Mouse (Mus musculus) cerebellum, adult 2 months (tissue): ENCODE data around the gene Kcnh1. TPM values are rescaled to one million over a fixed set of nuclear protein-coding genes. Genes with fewer than 3 reads are reported as not detected.

Experiments
- DNase-seq, 2 experiments: peaks; one replicate each; pipeline ENCODE4 v3.0.0; 2021
- H3K27ac ChIP-seq: fragments of 200-500 bp; 2 replicates; pipeline ENCODE4 v1.5.1; 2012; ENCODE audit warnings: low read length, control low read depth, inconsistent platforms; ENCODE audit not compliant: insufficient read depth
- H3K27me3 ChIP-seq: fragments of 200-500 bp; 2 replicates; pipeline ENCODE4 v1.6.1; 2012; ENCODE audit warnings: inconsistent platforms, mild to moderate bottlenecking, low read length, moderate library complexity; ENCODE audit not compliant: control insufficient read depth, insufficient read depth
- H3K4me1 ChIP-seq: fragments of 200-500 bp; 2 replicates; pipeline ENCODE4 v1.6.1; 2011; ENCODE audit warnings: low read length; ENCODE audit not compliant: control insufficient read depth, insufficient read depth
- H3K4me3 ChIP-seq: fragments of 200-500 bp; replicated peaks from 2 replicates; pipeline ENCODE3; 2011; ENCODE audit warnings: mild to moderate bottlenecking, low read depth, low read length, control low read depth; ENCODE audit not compliant: insufficient read depth
- CTCF ChIP-seq: fragments of 200-500 bp; IDR thresholded peaks from 2 replicates; pipeline ENCODE4 v1.5.1; 2011; ENCODE audit warnings: low read depth, mild to moderate bottlenecking, control low read depth, low read length, moderate library complexity, borderline replicate concordance; ENCODE audit not compliant: insufficient read depth
- POLR2A ChIP-seq: fragments of 200-500 bp; IDR thresholded peaks from 2 replicates; pipeline ENCODE4 v1.6.1; 2011; ENCODE audit warnings: low read length, control low read depth, borderline replicate concordance; ENCODE audit not compliant: insufficient read depth
- WGBS: fragments of 180-500 bp; shearing (Covaris S2); methylation state at CpG from one replicate; pipeline ENCODE4 v1.1.7; 2018; 5-methylcytosine and 5-hydroxymethylcytosine counted together
- polyA plus RNA-seq: library from polyadenylated mRNA; depleted of rRNA; stranded (reverse); fragments of >200 nt; gene quantifications from 2 replicates; pipeline ENCODE4 v1.2.3, GENCODE M21; 2012

Kcnh1 gene
- polyA plus RNA-seq, 1 experiment = 18.6 TPM

GRCm38 (mm10) chr1:192191859-192192258 is 1.3 kb downstream of the Kcnh1 start:
- H3K27ac ChIP-seq = peak overlapping the region; percentile 94
- TF ChIP-seq POLR2A = no peak
- no peak for TF ChIP-seq CTCF
- H3K4me1 ChIP-seq = peaks cover 16% of the 10 kb centered on the region
- H3K27me3 ChIP-seq = no peaks in the 10 kb centered on the region
- peak overlapping the region; percentile 63 for H3K4me3 ChIP-seq
- 17% methylated on average over 8 of the region's 8 CpGs for WGBS
- DNase-seq = peak; percentile 34 to 56

- DNase-seq = peak; percentile 53 to 58
- Histone ChIP-seq H3K27ac (no peak overlapping the region), H3K4me3 (peak overlapping the region; percentile 63), H3K27me3 (no peaks in the 10 kb centered on the region), H3K4me1 (peaks cover 20% of the 10 kb centered on the region)
- TF ChIP-seq CTCF (no peak), POLR2A (no peak)
- WGBS = 23% methylated on average over 9 of the region's 9 CpGs
Measured at GRCm38 (mm10) chr1:192192710-192193109, 2.1 kb downstream of the Kcnh1 start.

GRCm38 (mm10) chr1:192193656-192194055 is 3.1 kb downstream of the Kcnh1 start:
- peak overlapping the region; percentile 16 for H3K4me3 ChIP-seq
- no peaks in the 10 kb centered on the region for H3K27me3 ChIP-seq
- DNase-seq = peak in 1 of 2 experiments; percentile 39
- WGBS = 34% methylated on average over 14 of the region's 14 CpGs
- no peak for TF ChIP-seq CTCF
- TF ChIP-seq POLR2A = no peak
- peaks cover 20% of the 10 kb centered on the region for H3K4me1 ChIP-seq
- H3K27ac ChIP-seq = no peak overlapping the region

GRCm38 (mm10) chr1:192197495-192197894 is 6.9 kb downstream of the Kcnh1 start:
- Histone ChIP-seq H3K4me1 (peaks cover 23% of the 10 kb centered on the region), H3K27me3 (no peaks in the 10 kb centered on the region), H3K27ac (no peak overlapping the region), H3K4me3 (no peak overlapping the region)
- no peak for DNase-seq
- 74% methylated on average over 10 of the region's 10 CpGs for WGBS
- TF ChIP-seq CTCF (no peak), POLR2A (no peak)

- Histone ChIP-seq H3K4me1 (peaks cover 24% of the 10 kb centered on the region), H3K4me3 (no peak overlapping the region), H3K27ac (peak overlapping the region; percentile 72), H3K27me3 (no peaks in the 10 kb centered on the region)
- DNase-seq = peak; percentile 81 to 84
- TF ChIP-seq CTCF (no peak), POLR2A (no peak)
- 5% methylated on average over 1 of the region's 1 CpGs for WGBS
Measured at GRCm38 (mm10) chr1:192202936-192203335, 12.4 kb downstream of the Kcnh1 start.

GRCm38 (mm10) chr1:192207956-192208355 is 17.4 kb downstream of the Kcnh1 start:
- Histone ChIP-seq H3K4me1 (peaks cover 22% of the 10 kb centered on the region), H3K27me3 (no peaks in the 10 kb centered on the region), H3K4me3 (no peak overlapping the region), H3K27ac (no peak overlapping the region)
- TF ChIP-seq CTCF (no peak), POLR2A (no peak)
- DNase-seq = peak in 1 of 2 experiments; percentile 34
- WGBS = 36% methylated on average over 5 of the region's 5 CpGs

GRCm38 (mm10) chr1:192212448-192212847 is 21.9 kb downstream of the Kcnh1 start:
- Histone ChIP-seq H3K4me1 (peaks cover 9% of the 10 kb centered on the region), H3K27ac (no peak overlapping the region), H3K4me3 (no peak overlapping the region), H3K27me3 (no peaks in the 10 kb centered on the region)
- 71% methylated on average over 2 of the region's 2 CpGs for WGBS
- no peak for DNase-seq
- no peak for TF ChIP-seq POLR2A
- no peak for TF ChIP-seq CTCF

GRCm38 (mm10) chr1:192214666-192215065 is 24.1 kb downstream of the Kcnh1 start:
- Histone ChIP-seq H3K4me1 (peaks cover 5% of the 10 kb centered on the region), H3K4me3 (no peak overlapping the region), H3K27ac (no peak overlapping the region), H3K27me3 (no peaks in the 10 kb centered on the region)
- TF ChIP-seq CTCF (no peak), POLR2A (no peak)
- no peak for DNase-seq
- WGBS = 92% methylated on average over 4 of the region's 4 CpGs
